Mouse (Mus musculus) MEL (cell line): ENCODE measurements around the gene Got1. TPM values are rescaled to one million over a fixed set of nuclear protein-coding genes. Genes with fewer than 3 reads are reported as not detected.

Experiments used
- DNase-seq: peaks from one replicate; pipeline ENCODE4 v3.0.0; 2011; ENCODE audit warnings: low read depth, low spot score
- H3K27ac ChIP-seq: 2 replicates; pipeline ENCODE4 v1.5.1; 2012; ENCODE audit warnings: low read depth, mild to moderate bottlenecking, control low read depth, low read length, moderate library complexity; ENCODE audit not compliant: control insufficient read depth
- H3K27me3 ChIP-seq, 2 experiments: fragments of 150-350 bp in 1 of 2; sonication (generic) in 1 of 2; 2 replicates each; pipeline ENCODE4 v1.6.1; 2012; ENCODE audit warnings: low read length in 2 of 2, mild to moderate bottlenecking in 2 of 2, improper control_type of control experiment in 1 of 2, moderate library complexity in 1 of 2; ENCODE audit not compliant: insufficient read depth in 2 of 2, control insufficient read depth in 1 of 2
- H3K36me3 ChIP-seq, 2 experiments: 2 replicates each; pipeline ENCODE4 v1.6.1; 2012 to 2014; ENCODE audit warnings: low read length in 2 of 2, improper control_type of control experiment in 1 of 2, inconsistent platforms in 1 of 2, mild to moderate bottlenecking in 1 of 2; ENCODE audit not compliant: insufficient read depth in 2 of 2, control insufficient read depth in 1 of 2
- H3K4me1 ChIP-seq, 2 experiments: fragments of 150-350 bp in 1 of 2; sonication (generic) in 1 of 2; 2 replicates each; pipeline ENCODE4 v1.6.1; 2012; ENCODE audit warnings: low read length in 2 of 2, improper control_type of control experiment in 1 of 2, mild to moderate bottlenecking in 1 of 2; ENCODE audit not compliant: insufficient read depth in 2 of 2, control insufficient read depth in 1 of 2
- H3K4me3 ChIP-seq, 2 experiments: fragments of 150-350 bp in 1 of 2; sonication (generic) in 1 of 2; 2 replicates each; pipeline ENCODE4 v1.5.1; 2012; ENCODE audit warnings: low read depth in 2 of 2, low read length in 2 of 2, mild to moderate bottlenecking in 2 of 2, moderate library complexity in 2 of 2, control low read depth in 1 of 2, improper control_type of control experiment in 1 of 2; ENCODE audit not compliant: control insufficient read depth in 1 of 2, insufficient read depth in 1 of 2
- H3K79me2 ChIP-seq: 2 replicates; pipeline ENCODE4 v1.6.1; 2012; ENCODE audit warnings: mild to moderate bottlenecking, low read length, moderate library complexity; ENCODE audit not compliant: control insufficient read depth, poor library complexity, insufficient read depth
- H3K9ac ChIP-seq: 2 replicates; pipeline ENCODE4 v1.6.1; 2012; ENCODE audit warnings: low read depth, mild to moderate bottlenecking, control low read depth, low read length, moderate library complexity; ENCODE audit not compliant: control insufficient read depth, poor library complexity, severe bottlenecking
- H3K9me3 ChIP-seq: fragments of 150-350 bp; sonication (generic); replicated peaks from 2 replicates; pipeline ENCODE4 v1.6.1; 2012; ENCODE audit warnings: mild to moderate bottlenecking, low read length, improper control_type of control experiment, moderate library complexity; ENCODE audit not compliant: insufficient read depth
- BHLHE40 ChIP-seq: IDR thresholded peaks from 2 replicates; pipeline ENCODE4 v1.6.1; 2012; ENCODE audit warnings: low read depth, mild to moderate bottlenecking, inconsistent platforms, low read length, improper control_type of control experiment, borderline replicate concordance
- CHD1 ChIP-seq: IDR thresholded peaks from 2 replicates; pipeline ENCODE4 v1.6.1; 2012; ENCODE audit warnings: low read depth, mild to moderate bottlenecking, inconsistent platforms, low read length, improper control_type of control experiment
- CHD2 ChIP-seq: IDR thresholded peaks from 2 replicates; pipeline ENCODE4 v1.6.1; 2011; ENCODE audit warnings: low read length, improper control_type of control experiment
- EP300 ChIP-seq, 2 experiments: IDR thresholded peaks; 2 replicates each; pipeline ENCODE4 v1.6.1; 2011; ENCODE audit warnings: improper control_type of control experiment in 2 of 2, low read length in 2 of 2, low read depth in 1 of 2, mild to moderate bottlenecking in 1 of 2
- ETS1 ChIP-seq: IDR thresholded peaks from 2 replicates; pipeline ENCODE4 v1.6.1; 2012; ENCODE audit warnings: low read depth, mild to moderate bottlenecking, inconsistent platforms, low read length, improper control_type of control experiment, moderate library complexity
- GABPA ChIP-seq: IDR thresholded peaks from 2 replicates; pipeline ENCODE4 v1.6.1; 2012; ENCODE audit warnings: low read depth, mild to moderate bottlenecking, inconsistent platforms, low read length, improper control_type of control experiment, moderate library complexity
- GATA1 ChIP-seq: IDR thresholded peaks from 2 replicates; pipeline ENCODE4 v1.6.1; 2011; ENCODE audit warnings: low read depth, low read length, improper control_type of control experiment
- HCFC1 ChIP-seq: IDR thresholded peaks from 2 replicates; pipeline ENCODE4 v1.6.1; 2012; ENCODE audit warnings: low read depth, mild to moderate bottlenecking, inconsistent platforms, low read length, improper control_type of control experiment, moderate library complexity
- KAT2A ChIP-seq: conservative IDR thresholded peaks from 2 replicates; pipeline ENCODE4 v1.6.1; 2012; ENCODE audit warnings: low read depth, low read length, improper control_type of control experiment, inconsistent platforms
- MAFK ChIP-seq: IDR thresholded peaks from 2 replicates; pipeline ENCODE4 v1.6.1; 2011; ENCODE audit warnings: low read depth, mild to moderate bottlenecking, low read length, improper control_type of control experiment, borderline replicate concordance
- MAX ChIP-seq: IDR thresholded peaks from 2 replicates; pipeline ENCODE4 v1.6.1; 2011; ENCODE audit warnings: low read length, improper control_type of control experiment
- MAZ ChIP-seq: IDR thresholded peaks from 2 replicates; pipeline ENCODE4 v1.6.1; 2012; ENCODE audit warnings: low read depth, mild to moderate bottlenecking, inconsistent platforms, low read length, improper control_type of control experiment
- MEF2A ChIP-seq: IDR thresholded peaks from 2 replicates; pipeline ENCODE4 v1.6.1; 2014; ENCODE audit warnings: low read depth, mild to moderate bottlenecking, inconsistent platforms, low read length, improper control_type of control experiment; ENCODE audit not compliant: poor library complexity, insufficient replicate concordance, severe bottlenecking; ENCODE audit errors: extremely low read depth
- MXI1 ChIP-seq: IDR thresholded peaks from 2 replicates; pipeline ENCODE4 v1.6.1; 2011; ENCODE audit warnings: mild to moderate bottlenecking, low read depth, low read length, improper control_type of control experiment
- MYB ChIP-seq: IDR thresholded peaks from 2 replicates; pipeline ENCODE4 v1.6.1; 2011; ENCODE audit warnings: mild to moderate bottlenecking, low read depth, low read length, improper control_type of control experiment
- MYC ChIP-seq: IDR thresholded peaks from 2 replicates; pipeline ENCODE4 v1.6.1; 2011; ENCODE audit warnings: low read depth, mild to moderate bottlenecking, low read length, improper control_type of control experiment, moderate library complexity
- NELFE ChIP-seq: IDR thresholded peaks from 2 replicates; pipeline ENCODE4 v1.6.1; 2011; ENCODE audit warnings: low read depth, low read length, improper control_type of control experiment
- NRF1 ChIP-seq: IDR thresholded peaks from 2 replicates; pipeline ENCODE4 v1.6.1; 2014; ENCODE audit warnings: low read depth, mild to moderate bottlenecking, inconsistent platforms, low read length, improper control_type of control experiment, moderate library complexity; ENCODE audit not compliant: poor library complexity, insufficient read depth, severe bottlenecking
- POLR2A ChIP-seq, 2 experiments: IDR thresholded peaks; 2 replicates each; pipeline ENCODE4 v1.6.1; 2011 to 2012; ENCODE audit warnings: low read length in 2 of 2, mild to moderate bottlenecking in 2 of 2, control low read depth in 1 of 2, improper control_type of control experiment in 1 of 2, low read depth in 1 of 2, moderate library complexity in 1 of 2; ENCODE audit not compliant: control insufficient read depth in 1 of 2, insufficient read depth in 1 of 2, poor library complexity in 1 of 2
- POLR2AphosphoS2 ChIP-seq: IDR thresholded peaks from 2 replicates; pipeline ENCODE4 v1.6.1; 2011; ENCODE audit warnings: low read length, improper control_type of control experiment
- POLR2AphosphoS5 ChIP-seq: IDR thresholded peaks from 2 replicates; pipeline ENCODE4 v1.6.1; 2012; ENCODE audit warnings: low read depth, borderline replicate concordance, mild to moderate bottlenecking, inconsistent platforms, low read length, moderate library complexity, mixed read lengths
- RAD21 ChIP-seq: IDR thresholded peaks from 2 replicates; pipeline ENCODE4 v1.6.1; 2011; ENCODE audit warnings: mild to moderate bottlenecking, low read depth, low read length, improper control_type of control experiment
- SIN3A ChIP-seq: IDR thresholded peaks from 2 replicates; pipeline ENCODE4 v1.6.1; 2012; ENCODE audit warnings: low read length, improper control_type of control experiment, inconsistent platforms
- SMC3 ChIP-seq: IDR thresholded peaks from 2 replicates; pipeline ENCODE4 v1.6.1; 2011; ENCODE audit warnings: low read depth, low read length, improper control_type of control experiment
- TAL1 ChIP-seq: IDR thresholded peaks from 2 replicates; pipeline ENCODE4 v1.6.1; 2012; ENCODE audit warnings: mild to moderate bottlenecking, inconsistent platforms, low read length, moderate library complexity, mixed read lengths
- TBP ChIP-seq: IDR thresholded peaks from 2 replicates; pipeline ENCODE4 v1.8.0; 2011; ENCODE audit warnings: low read depth, low read length, improper control_type of control experiment
- TCF12 ChIP-seq: IDR thresholded peaks from 2 replicates; pipeline ENCODE4 v1.6.1; 2014; ENCODE audit warnings: low read depth, mild to moderate bottlenecking, inconsistent platforms, low read length, improper control_type of control experiment, moderate library complexity
- UBTF ChIP-seq: IDR thresholded peaks from 2 replicates; pipeline ENCODE4 v1.6.1; 2012; ENCODE audit warnings: low read depth, mild to moderate bottlenecking, inconsistent platforms, low read length, improper control_type of control experiment, moderate library complexity, borderline replicate concordance; ENCODE audit not compliant: insufficient read depth
- USF1 ChIP-seq: IDR thresholded peaks from 2 replicates; pipeline ENCODE4 v1.6.1; 2014; ENCODE audit warnings: low read depth, mild to moderate bottlenecking, inconsistent platforms, low read length, improper control_type of control experiment, moderate library complexity
- USF2 ChIP-seq, 2 experiments: IDR thresholded peaks; 2 replicates each; pipeline ENCODE4 v1.6.1; 2011 to 2012; ENCODE audit warnings: improper control_type of control experiment in 2 of 2, low read length in 2 of 2, borderline replicate concordance in 1 of 2, inconsistent platforms in 1 of 2, low read depth in 1 of 2, mild to moderate bottlenecking in 1 of 2; ENCODE audit not compliant: insufficient read depth in 1 of 2
- ZMIZ1 ChIP-seq: IDR thresholded peaks from 2 replicates; pipeline ENCODE4 v1.6.1; 2012; ENCODE audit warnings: low read depth, mild to moderate bottlenecking, inconsistent platforms, low read length, improper control_type of control experiment, moderate library complexity
- ZNF384 ChIP-seq: IDR thresholded peaks from 2 replicates; pipeline ENCODE4 v1.6.1; 2012; ENCODE audit warnings: low read depth, mild to moderate bottlenecking, inconsistent platforms, low read length, improper control_type of control experiment
- polyA plus RNA-seq, 2 experiments: library from polyadenylated mRNA; stranded (reverse) in 1 of 2; unstranded in 1 of 2; fragments of >175 nt in 1 of 2; fragments of >200 nt in 1 of 2; gene quantifications; 2 replicates each; pipeline versions ENCODE4 v1.2.1 to v1.2.4; 2012; ENCODE audit warnings: low replicate concordance in 2 of 2, low read depth in 1 of 2; ENCODE audit not compliant: insufficient read length in 2 of 2, insufficient read depth in 1 of 2, missing spikeins in 1 of 2
- total RNA-seq: library from RNA; depleted of rRNA; stranded (reverse); fragments of 300-350 nt; gene quantifications from 2 replicates; pipeline ENCODE4 v1.2.3, GENCODE M21; 2012

Gene Got1
- total and polyA plus RNA-seq, 3 experiments = 60.4 to 213 (median 106) TPM

DNA sequence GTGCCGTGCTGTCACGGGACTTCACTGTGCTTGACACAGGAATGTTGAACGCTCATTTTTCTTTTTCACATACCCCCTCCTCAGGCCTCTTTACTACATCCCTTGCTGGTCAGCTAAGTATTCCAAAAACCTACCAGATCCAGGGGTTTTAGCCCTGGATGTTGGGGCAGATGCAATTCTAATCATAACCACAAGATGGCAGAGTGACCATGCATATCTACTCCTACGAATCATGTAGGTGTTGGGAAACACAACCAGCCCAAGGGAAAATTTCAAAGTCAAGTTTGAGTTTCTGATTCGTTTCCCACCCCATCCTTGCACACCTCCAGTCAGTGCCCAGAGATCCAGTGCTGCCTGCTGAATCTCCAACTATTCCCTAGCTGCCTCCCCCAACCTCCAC is 28.6 kb downstream of the Got1 start (continued):
- TF ChIP-seq EP300 (IDR thresholded peaks at IDR 0.05; ENCODE audit: low read depth in 1 of 2, low read length in 2 of 2) = no peak
- no peak for TF ChIP-seq MYC
- TF ChIP-seq MYB = no peak
- TF ChIP-seq NRF1 = no peak
- no peak for TF ChIP-seq MAZ
- TF ChIP-seq MAFK = no peak
- TF ChIP-seq POLR2AphosphoS2 = no peak
- TF ChIP-seq POLR2AphosphoS5 = no peak
- TF ChIP-seq KAT2A = no peak
- TF ChIP-seq TAL1 = no peak
- no peak for TF ChIP-seq MEF2A
- TF ChIP-seq POLR2A (IDR thresholded peaks at IDR 0.05; ENCODE audit: control insufficient read depth in 1 of 2, insufficient read depth in 1 of 2, low read depth in 1 of 2, low read length in 2 of 2, poor library complexity in 1 of 2) = no peak
- no peak for TF ChIP-seq GABPA
- TF ChIP-seq UBTF = no peak
- TF ChIP-seq GATA1 = peak; percentile 35; the same call in 1 of the 2 replicates
- TF ChIP-seq, all 39 proteins: peak for 7

DNA sequence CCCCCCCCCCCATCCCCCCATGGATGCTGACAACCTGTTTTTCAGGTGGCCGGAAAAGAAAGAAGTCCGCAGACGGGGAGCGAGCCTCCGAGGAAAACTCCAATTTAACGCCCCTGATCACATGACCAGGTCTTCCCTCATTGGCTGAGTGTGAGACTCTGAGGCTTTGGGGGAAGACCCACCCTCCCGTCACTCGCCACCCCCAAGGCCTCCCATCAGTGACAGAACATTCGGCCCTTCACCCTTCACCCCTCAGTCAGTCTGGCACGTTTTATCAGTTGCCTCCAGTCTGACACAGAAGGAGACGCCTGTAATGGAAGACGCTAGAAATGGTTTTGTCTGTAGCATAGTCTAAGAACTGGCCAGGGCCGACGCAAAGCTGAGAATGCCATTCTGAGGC is 29.5 kb downstream of the Got1 start:
- Histone ChIP-seq H3K79me2 (no peaks in the 10 kb centered on the region), H3K9ac (peak overlapping the region; percentile 56), H3K4me3 (peak overlapping the region; percentile 57 to 59), H3K27ac (peak overlapping the region; percentile 42), H3K9me3 (no peaks in the 10 kb centered on the region), H3K4me1 (peaks cover 0 to 6% of the 10 kb centered on the region in 2 experiments; a peak in 1 of 4 replicates), H3K27me3 (no peaks in the 10 kb centered on the region), H3K36me3 (peaks cover 0 to 8% of the 10 kb centered on the region in 2 experiments; a peak in 1 of 4 replicates)
- peak; percentile 88 for DNase-seq
- TF ChIP-seq CHD2 (no peak), ETS1 (peak; percentile 54; the same call in 1 of the 2 replicates), MYB (no peak), MAX (peak; percentile 80), TAL1 (no peak; the same call in 1 of the 2 replicates), POLR2AphosphoS5 (no peak), ZMIZ1 (no peak), MAFK (no peak), BHLHE40 (peak; percentile 63; the same call in 1 of the 2 replicates), ZNF384 (no peak), SMC3 (no peak), POLR2AphosphoS2 (0 out of 2 replicates have a peak, but pooled peaks have one; percentile 34), CHD1 (no peak), MXI1 (peak; percentile 76), TBP (0 out of 2 replicates have a peak, but pooled peaks have one; percentile 51), USF1 (peak; percentile 96), SIN3A (peak; percentile 54), RAD21 (no peak), EP300 (IDR thresholded peaks at IDR 0.05; ENCODE audit: low read depth in 1 of 2, low read length in 2 of 2) (no peak), HCFC1 (no peak; the same call in 1 of the 2 replicates), POLR2A (IDR thresholded peaks at IDR 0.05; ENCODE audit: control insufficient read depth in 1 of 2, insufficient read depth in 1 of 2, low read depth in 1 of 2, low read length in 2 of 2, poor library complexity in 1 of 2) (peak; percentile 14 to 38; a peak in 1 of 4 replicates), TCF12 (peak; percentile 42; the same call in 1 of the 2 replicates), MEF2A (no peak), GATA1 (0 out of 2 replicates have a peak, but pooled peaks have one; percentile 18), USF2 (IDR thresholded peaks at IDR 0.05; ENCODE audit: borderline replicate concordance in 1 of 2, insufficient read depth in 1 of 2, low read depth in 1 of 2, low read length in 2 of 2) (peak; percentile 48 to 81; a peak in 3 of 4 replicates), NELFE (0 out of 2 replicates have a peak, but pooled peaks have one; percentile 27), KAT2A (no peak), NRF1 (no peak)
